Mouse (Mus musculus): ENCODE measurements around the gene Il6. TPM values are rescaled to one million over a fixed set of nuclear protein-coding genes. Genes with fewer than 3 reads are reported as not detected.

The Il6 gene
- not detected in 2 replicates for polyA plus RNA-seq (2012; ENCODE audit: insufficient read depth, insufficient read length, low replicate concordance, missing spikeins)

DNA sequence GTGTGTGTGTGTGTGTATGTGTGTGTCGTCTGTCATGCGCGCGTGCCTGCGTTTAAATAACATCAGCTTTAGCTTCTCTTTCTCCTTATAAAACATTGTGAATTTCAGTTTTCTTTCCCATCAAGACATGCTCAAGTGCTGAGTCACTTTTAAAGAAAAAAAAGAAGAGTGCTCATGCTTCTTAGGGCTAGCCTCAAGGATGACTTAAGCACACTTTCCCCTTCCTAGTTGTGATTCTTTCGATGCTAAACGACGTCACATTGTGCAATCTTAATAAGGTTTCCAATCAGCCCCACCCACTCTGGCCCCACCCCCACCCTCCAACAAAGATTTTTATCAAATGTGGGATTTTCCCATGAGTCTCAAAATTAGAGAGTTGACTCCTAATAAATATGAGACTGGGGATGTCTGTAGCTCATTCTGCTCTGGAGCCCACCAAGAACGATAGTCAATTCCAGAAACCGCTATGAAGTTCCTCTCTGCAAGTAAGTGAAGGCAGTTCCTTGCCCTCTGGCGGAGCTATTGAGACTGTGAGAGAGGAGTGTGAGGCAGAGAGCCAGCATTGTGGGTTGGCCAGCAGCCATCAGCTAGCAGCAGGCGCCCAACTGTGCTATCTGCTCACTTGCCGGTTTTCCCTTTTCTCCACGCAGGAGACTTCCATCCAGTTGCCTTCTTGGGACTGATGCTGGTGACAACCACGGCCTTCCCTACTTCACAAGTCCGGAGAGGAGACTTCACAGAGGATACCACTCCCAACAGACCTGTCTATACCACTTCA lies at the start of gene Il6:
Il6 (plus strand) TSS at position 389 of the 778 bp plus-strand sequence.
- 25% methylated on average over 16 of the region's 16 CpGs for WGBS
- TF ChIP-seq POLR2A (IDR thresholded peaks at IDR 0.05; ENCODE audit: insufficient read depth, low read depth, low read length) (no peak), CTCF (IDR thresholded peaks at IDR 0.05; ENCODE audit: insufficient read depth, low read depth, low read length) (no peak)
- Histone ChIP-seq H3K4me3 (ENCODE audit: insufficient read depth, low read depth, low read length) (no peak within 1 kb of the TSS), H3K27ac (ENCODE audit: insufficient read depth, low read depth, low read length) (0 out of 2 replicates have a peak within 1 kb of the TSS, but pooled peaks have one; percentile 8), H3K4me1 (ENCODE audit: control insufficient read depth, insufficient read depth, low read length) (peaks cover 4% of the 10 kb centered on the region)

DNA sequence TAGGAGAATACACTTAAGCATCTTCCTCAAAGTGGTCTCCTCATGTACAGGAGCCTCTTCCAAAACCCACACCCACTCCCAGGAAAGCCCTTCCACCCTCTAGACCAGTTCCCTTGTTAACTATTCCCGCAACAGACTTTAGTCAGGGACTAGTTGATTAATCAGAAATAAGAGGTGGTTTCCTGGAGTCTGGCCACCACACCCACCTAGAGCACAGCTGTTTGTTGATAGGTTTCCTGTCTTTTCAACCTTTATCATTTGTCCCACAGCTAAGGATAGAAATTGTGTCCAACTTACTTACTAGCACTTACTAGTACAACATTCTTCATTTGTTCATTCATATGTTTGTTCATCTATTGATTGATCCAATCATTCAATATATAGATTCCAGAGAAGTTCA lies 49.4 kb upstream of the Il6 start:
- H3K4me1 ChIP-seq (ENCODE audit: control insufficient read depth, insufficient read depth, low read length): no peaks in the 10 kb centered on the region
- 92% methylated on average over 1 of the region's 1 CpGs for WGBS
- H3K4me3 ChIP-seq (ENCODE audit: insufficient read depth, low read depth, low read length): no peak overlapping the region
- TF ChIP-seq POLR2A (IDR thresholded peaks at IDR 0.05; ENCODE audit: insufficient read depth, low read depth, low read length) (no peak), CTCF (IDR thresholded peaks at IDR 0.05; ENCODE audit: insufficient read depth, low read depth, low read length) (no peak)
- no peak overlapping the region for H3K27ac ChIP-seq (ENCODE audit: insufficient read depth, low read depth, low read length)

DNA sequence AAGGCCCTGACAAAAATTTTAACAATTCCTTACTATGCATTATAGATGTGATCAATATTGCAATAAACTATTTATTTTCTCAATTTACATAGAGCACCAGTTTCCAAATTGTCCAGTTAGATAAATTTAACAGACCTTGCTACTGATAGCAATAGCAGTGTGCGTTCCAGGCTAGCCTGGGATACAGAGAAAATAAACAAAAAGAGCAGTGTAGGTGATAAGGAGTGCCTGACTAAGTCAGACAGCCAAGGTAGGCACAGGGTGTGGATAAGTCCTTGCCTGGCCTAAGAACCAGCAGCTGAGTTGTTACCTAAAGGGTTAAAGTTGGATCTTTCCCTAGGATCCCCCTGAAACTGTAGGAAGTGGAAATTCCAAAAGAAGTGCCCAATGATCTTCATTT lies 42.7 kb upstream of the Il6 start:
- 93% methylated on average over 1 of the region's 1 CpGs for WGBS
- H3K4me1 ChIP-seq (ENCODE audit: control insufficient read depth, insufficient read depth, low read length): no peaks in the 10 kb centered on the region
- no peak overlapping the region for H3K27ac ChIP-seq (ENCODE audit: insufficient read depth, low read depth, low read length)
- no peak overlapping the region for H3K4me3 ChIP-seq (ENCODE audit: insufficient read depth, low read depth, low read length)
- no peak for TF ChIP-seq CTCF (IDR thresholded peaks at IDR 0.05; ENCODE audit: insufficient read depth, low read depth, low read length)
- TF ChIP-seq POLR2A (IDR thresholded peaks at IDR 0.05; ENCODE audit: insufficient read depth, low read depth, low read length): no peak

DNA sequence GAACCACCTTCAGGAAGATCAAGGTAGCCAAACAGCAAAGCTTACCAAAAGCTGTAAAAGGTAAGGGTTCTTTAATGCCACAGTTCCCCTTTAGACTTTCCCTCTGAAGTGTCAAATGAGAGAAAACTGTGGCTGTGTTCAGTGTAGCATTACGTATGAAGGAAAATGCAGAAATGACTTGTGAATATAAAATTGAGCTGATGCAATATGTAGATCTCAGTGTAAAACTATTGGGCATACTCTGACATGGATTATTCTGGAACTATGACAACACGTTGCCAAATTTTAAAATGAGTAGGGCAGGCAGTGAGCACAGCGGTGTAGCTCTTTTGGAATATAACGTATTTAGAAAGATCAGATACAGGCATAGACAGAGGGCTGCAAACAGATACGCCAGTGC lies 40.1 kb upstream of the Il6 start:
- TF ChIP-seq POLR2A (IDR thresholded peaks at IDR 0.05; ENCODE audit: insufficient read depth, low read depth, low read length) (no peak), CTCF (IDR thresholded peaks at IDR 0.05; ENCODE audit: insufficient read depth, low read depth, low read length) (no peak)
- Histone ChIP-seq H3K4me3 (ENCODE audit: insufficient read depth, low read depth, low read length) (no peak overlapping the region), H3K27ac (ENCODE audit: insufficient read depth, low read depth, low read length) (no peak overlapping the region), H3K4me1 (ENCODE audit: control insufficient read depth, insufficient read depth, low read length) (no peaks in the 10 kb centered on the region)
- WGBS: 80% methylated on average over 5 of the region's 5 CpGs

DNA sequence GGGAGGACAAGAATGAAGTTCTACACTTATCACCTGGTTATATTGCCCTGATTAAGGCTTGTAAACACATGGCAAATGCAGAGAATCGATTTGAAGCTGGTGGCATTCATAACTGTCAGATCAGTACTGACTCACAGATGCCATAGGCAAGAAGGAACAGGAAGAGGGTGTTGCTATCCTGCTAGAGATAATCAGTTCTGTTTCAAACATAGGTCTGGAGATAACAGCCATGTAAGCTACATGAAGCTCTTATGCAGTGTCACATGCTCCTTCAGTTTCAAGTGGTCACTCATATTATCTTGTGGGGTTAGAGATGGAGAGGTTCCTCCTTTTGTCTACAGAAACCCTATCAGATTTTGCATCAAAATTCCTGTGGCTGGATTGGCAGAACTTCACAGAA lies 39.4 kb upstream of the Il6 start:
- TF ChIP-seq POLR2A (IDR thresholded peaks at IDR 0.05; ENCODE audit: insufficient read depth, low read depth, low read length) (no peak), CTCF (IDR thresholded peaks at IDR 0.05; ENCODE audit: insufficient read depth, low read depth, low read length) (no peak)
- no peak overlapping the region for H3K27ac ChIP-seq (ENCODE audit: insufficient read depth, low read depth, low read length)
- no peaks in the 10 kb centered on the region for H3K4me1 ChIP-seq (ENCODE audit: control insufficient read depth, insufficient read depth, low read length)
- WGBS: 69% methylated on average over 1 of the region's 1 CpGs
- no peak overlapping the region for H3K4me3 ChIP-seq (ENCODE audit: insufficient read depth, low read depth, low read length)

DNA sequence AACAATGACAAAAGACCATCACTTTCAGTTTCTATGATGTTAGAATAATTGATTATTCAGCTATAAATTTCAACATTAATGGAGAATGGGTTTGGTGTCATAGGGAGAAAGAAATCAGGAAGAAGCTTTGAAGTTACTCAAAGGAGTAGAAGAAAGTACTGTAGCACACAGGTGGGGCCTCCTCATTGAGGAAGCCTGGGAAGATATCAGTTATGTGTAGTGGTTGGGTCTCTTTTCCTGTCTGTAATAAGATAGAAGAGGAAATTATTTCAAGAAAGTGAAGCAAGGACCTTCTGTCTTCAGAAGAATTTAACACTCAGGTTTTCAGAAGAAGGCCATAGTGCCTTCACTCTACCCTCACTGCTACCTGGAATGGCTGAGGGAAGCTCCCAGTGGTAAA lies 38.8 kb upstream of the Il6 start:
- H3K27ac ChIP-seq (ENCODE audit: insufficient read depth, low read depth, low read length): no peak overlapping the region
- no peaks in the 10 kb centered on the region for H3K4me1 ChIP-seq (ENCODE audit: control insufficient read depth, insufficient read depth, low read length)
- H3K4me3 ChIP-seq (ENCODE audit: insufficient read depth, low read depth, low read length): no peak overlapping the region
- no peak for TF ChIP-seq POLR2A (IDR thresholded peaks at IDR 0.05; ENCODE audit: insufficient read depth, low read depth, low read length)
- TF ChIP-seq CTCF (IDR thresholded peaks at IDR 0.05; ENCODE audit: insufficient read depth, low read depth, low read length): no peak

DNA sequence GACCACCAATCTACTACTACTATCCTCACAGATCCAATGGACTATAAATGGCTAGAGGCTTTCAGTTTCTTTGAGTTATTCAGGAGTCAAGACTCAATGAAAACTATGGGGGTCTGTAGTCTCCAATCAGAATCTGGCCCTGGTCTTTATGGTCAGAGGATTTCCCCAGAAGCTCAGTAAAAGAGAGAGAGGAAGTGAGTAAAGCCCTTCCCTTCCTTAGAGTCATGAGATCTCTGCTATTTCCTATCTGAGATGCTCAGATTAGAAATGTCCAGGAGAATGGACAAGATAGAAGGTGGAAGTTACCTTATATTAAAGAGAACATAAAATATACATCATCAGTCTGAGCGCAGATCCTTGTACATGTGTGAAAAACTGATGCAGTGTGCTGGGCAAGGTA lies 19.3 kb upstream of the Il6 start:
- no peak for TF ChIP-seq POLR2A (IDR thresholded peaks at IDR 0.05; ENCODE audit: insufficient read depth, low read depth, low read length)
- TF ChIP-seq CTCF (IDR thresholded peaks at IDR 0.05; ENCODE audit: insufficient read depth, low read depth, low read length): no peak
- Histone ChIP-seq H3K27ac (ENCODE audit: insufficient read depth, low read depth, low read length) (no peak overlapping the region), H3K4me3 (ENCODE audit: insufficient read depth, low read depth, low read length) (no peak overlapping the region), H3K4me1 (ENCODE audit: control insufficient read depth, insufficient read depth, low read length) (no peaks in the 10 kb centered on the region)
- 95% methylated on average over 1 of the region's 1 CpGs for WGBS

DNA sequence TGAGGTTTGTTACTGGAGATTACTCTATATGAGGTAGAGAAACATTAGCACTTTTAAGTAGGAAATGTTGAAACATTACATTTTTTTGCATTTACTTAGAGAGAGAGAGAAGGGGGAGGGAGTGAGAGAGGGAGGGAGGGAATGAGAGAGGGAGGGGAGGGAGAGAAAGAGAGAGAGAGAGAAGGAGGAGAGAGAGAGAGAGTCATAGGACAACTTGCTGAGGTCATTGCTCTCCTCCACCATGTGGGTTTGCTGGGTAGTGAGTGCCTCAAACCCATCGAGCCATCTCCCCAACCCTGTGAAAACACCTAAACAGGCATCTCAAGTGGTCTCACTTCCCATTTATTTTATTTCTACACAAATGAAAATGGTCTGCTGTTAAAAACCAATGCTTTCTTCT lies 18.6 kb upstream of the Il6 start:
- 93% methylated on average over 1 of the region's 1 CpGs for WGBS
- Histone ChIP-seq H3K4me3 (ENCODE audit: insufficient read depth, low read depth, low read length) (no peak overlapping the region), H3K4me1 (ENCODE audit: control insufficient read depth, insufficient read depth, low read length) (no peaks in the 10 kb centered on the region), H3K27ac (ENCODE audit: insufficient read depth, low read depth, low read length) (no peak overlapping the region)
- TF ChIP-seq CTCF (IDR thresholded peaks at IDR 0.05; ENCODE audit: insufficient read depth, low read depth, low read length) (no peak), POLR2A (IDR thresholded peaks at IDR 0.05; ENCODE audit: insufficient read depth, low read depth, low read length) (no peak)

DNA sequence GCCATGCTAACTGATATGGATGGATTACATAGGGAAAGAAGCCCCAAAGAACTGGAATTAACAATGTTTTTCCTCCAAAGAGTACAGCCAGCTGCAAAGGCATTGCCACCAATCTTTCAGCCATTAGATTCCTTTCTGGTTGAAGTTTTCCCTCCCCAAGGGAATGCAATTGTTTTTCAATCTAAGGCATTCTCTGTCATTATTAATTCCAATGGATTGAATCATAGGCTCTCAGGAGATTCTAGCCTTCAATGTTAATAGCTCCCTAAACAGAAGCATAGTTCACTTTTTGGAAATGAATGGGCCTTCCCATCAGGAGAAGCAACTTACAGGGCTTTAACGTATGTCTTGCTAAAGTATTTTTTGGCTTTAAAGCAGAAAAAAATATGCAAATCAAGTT lies 15.6 kb upstream of the Il6 start:
- WGBS: 87% methylated on average over 1 of the region's 1 CpGs
- H3K4me1 ChIP-seq (ENCODE audit: control insufficient read depth, insufficient read depth, low read length): no peaks in the 10 kb centered on the region
- no peak for TF ChIP-seq POLR2A (IDR thresholded peaks at IDR 0.05; ENCODE audit: insufficient read depth, low read depth, low read length)
- no peak overlapping the region for H3K4me3 ChIP-seq (ENCODE audit: insufficient read depth, low read depth, low read length)
- H3K27ac ChIP-seq (ENCODE audit: insufficient read depth, low read depth, low read length): no peak overlapping the region

Measured in olfactory bulb, adult 2 months (tissue).